Comparison of ENCODE assay signal across 1 mouse cellular context in genomic region chr7:135715642-135716444, GRCm38 (mm10).
TF ChIP-seq lines count a peak whose summit lies in the region.

Gene Mki67, minus strand, starts transcription at chr7:135716361.

TF ChIP-seq in CH12.LX, 34 proteins besides CTCF, POLR2A, EP300 and RAD21 (continued from another document):
- TF ChIP-seq MAFK (IDR thresholded peaks at IDR 0.05; ENCODE audit: insufficient replicate concordance, low read length) (no peak), MAX (IDR thresholded peaks at IDR 0.05; ENCODE audit: low read length) (0 out of 2 replicates have a peak, but pooled peaks have one; percentile 27), NELFE (IDR thresholded peaks at IDR 0.05; ENCODE audit: low read depth, low read length) (peak; percentile 4; the same call in 1 of the 2 replicates), NRF1 (IDR thresholded peaks at IDR 0.05; ENCODE audit: low read depth, low read length) (no peak)
